Mouse (Mus musculus): ENCODE results near the gene Gm9936.
"Not testable (repeated sequence)": the region's sequence is repeated elsewhere in the genome, so short reads cannot be mapped to it uniquely, and the experiment has no call there.

DNA sequence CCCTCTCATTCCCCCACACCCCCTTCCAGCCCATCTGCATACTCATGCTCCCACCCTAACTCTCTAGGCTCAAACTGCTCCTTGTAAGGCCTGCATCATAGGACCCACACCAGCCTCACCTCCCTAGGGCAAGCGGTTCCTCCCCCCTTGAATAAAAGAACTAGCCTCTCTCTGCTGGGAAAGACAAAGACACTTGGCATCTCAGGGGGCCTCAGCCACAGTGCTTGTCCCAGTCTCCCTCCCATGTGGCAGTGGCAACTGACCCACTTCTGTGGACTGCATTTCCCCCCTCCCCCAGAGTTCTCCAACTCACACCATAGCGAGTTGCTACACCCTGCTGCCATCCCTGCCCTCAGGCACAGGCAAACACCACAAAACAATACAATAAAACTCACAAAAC, 14.1 kb downstream of the Gm9936 start:
- not testable (repeated sequence) for TF ChIP-seq POLR2A (IDR thresholded peaks at IDR 0.05; ENCODE audit: insufficient read depth, low read length); EP300 (IDR thresholded peaks at IDR 0.05; ENCODE audit: insufficient read depth, low read depth, low read length)

Data from ES-Bruce4 (cell line).